Mouse (Mus musculus) limb, embryonic 14.5 days (tissue): Measurements from ENCODE around the gene Twf1. TPM values are rescaled to one million over a fixed set of nuclear protein-coding genes. Genes with fewer than 3 reads are reported as not detected.
A peak's percentile ranks its signal among the peaks of the same experiment; 100 is the strongest.

Source experiments
- ATAC-seq: fragments of 200-750 bp; cut with Nextera tagmentation; 2 replicates; pipeline ENCODE4 v1.8.0; 2017; ENCODE audit warnings: low read depth, moderate number of reproducible peaks, moderate TSS enrichment; ENCODE audit not compliant: low FRiP score
- DNase-seq: peaks from one replicate; pipeline ENCODE4 v3.0.0-alpha.2; 2015; ENCODE audit warnings: low spot score
- H3K27ac ChIP-seq: fragments of 300-500 bp; sonication (generic); replicated peaks from 2 replicates; pipeline ENCODE4 v1.5.1; 2014; ENCODE audit warnings: low read depth, mild to moderate bottlenecking, low read length, moderate library complexity, mixed read lengths
- H3K27me3 ChIP-seq: fragments of 300-500 bp; sonication (generic); 2 replicates; pipeline ENCODE4 v1.6.1; 2014; ENCODE audit warnings: low read length, mixed read lengths; ENCODE audit not compliant: control insufficient read depth, insufficient read depth
- H3K36me3 ChIP-seq: fragments of 300-500 bp; sonication (generic); 2 replicates; pipeline ENCODE4 v1.6.1; 2014; ENCODE audit warnings: mild to moderate bottlenecking, low read length, moderate library complexity, mixed read lengths; ENCODE audit not compliant: control insufficient read depth, insufficient read depth
- H3K4me1 ChIP-seq: fragments of 300-500 bp; sonication (generic); 2 replicates; pipeline ENCODE4 v1.6.1; 2014; ENCODE audit warnings: antibody characterized with exemption, low read length, mixed read lengths; ENCODE audit not compliant: control insufficient read depth, insufficient read depth
- H3K4me2 ChIP-seq: fragments of 300-500 bp; sonication (generic); replicated peaks from 2 replicates; pipeline ENCODE4 v1.6.1; 2014; ENCODE audit warnings: low read depth, mild to moderate bottlenecking, low read length, moderate library complexity; ENCODE audit not compliant: severe bottlenecking
- H3K4me3 ChIP-seq: fragments of 300-500 bp; sonication (generic); replicated peaks from 2 replicates; pipeline ENCODE4 v1.5.1; 2014; ENCODE audit warnings: low read length
- H3K9ac ChIP-seq: fragments of 300-500 bp; sonication (generic); 2 replicates; pipeline ENCODE4 v1.6.1; 2014; ENCODE audit warnings: mild to moderate bottlenecking, low read depth, low read length, moderate library complexity; ENCODE audit not compliant: severe bottlenecking
- H3K9me3 ChIP-seq: fragments of 300-500 bp; sonication (generic); 2 replicates; pipeline ENCODE4 v1.6.1; 2016; ENCODE audit warnings: low read length; ENCODE audit not compliant: control insufficient read depth
- POLR2A ChIP-seq: fragments of 200-500 bp; IDR thresholded peaks from 2 replicates; pipeline ENCODE4 v1.8.0; 2012; ENCODE audit warnings: inconsistent platforms, mild to moderate bottlenecking, moderate library complexity, borderline replicate concordance; ENCODE audit not compliant: insufficient read depth, insufficient read length; ENCODE audit errors: extremely low read depth
- WGBS: fragments of 180-500 bp; shearing (Covaris S2); extraction: QIAGEN DNeasy Blood & Tissue Kit; methylation state at CpG from one replicate; pipeline ENCODE4 v1.1.7; 2014; 5-methylcytosine and 5-hydroxymethylcytosine counted together
- polyA plus RNA-seq, 2 experiments: library from polyadenylated mRNA; depleted of rRNA in 1 of 2; stranded (reverse) in 1 of 2; unstranded in 1 of 2; fragments of >200 nt; fragmentation: Nextera tagmentation in 1 of 2; extraction: Ambion mirVana in 1 of 2; gene quantifications; 2 replicates each; pipeline versions ENCODE4 v1.2.1 to v1.2.3; 2012 to 2014

The Twf1 gene
- polyA plus RNA-seq, 2 experiments, result 40.2 to 78.1 TPM

DNA sequence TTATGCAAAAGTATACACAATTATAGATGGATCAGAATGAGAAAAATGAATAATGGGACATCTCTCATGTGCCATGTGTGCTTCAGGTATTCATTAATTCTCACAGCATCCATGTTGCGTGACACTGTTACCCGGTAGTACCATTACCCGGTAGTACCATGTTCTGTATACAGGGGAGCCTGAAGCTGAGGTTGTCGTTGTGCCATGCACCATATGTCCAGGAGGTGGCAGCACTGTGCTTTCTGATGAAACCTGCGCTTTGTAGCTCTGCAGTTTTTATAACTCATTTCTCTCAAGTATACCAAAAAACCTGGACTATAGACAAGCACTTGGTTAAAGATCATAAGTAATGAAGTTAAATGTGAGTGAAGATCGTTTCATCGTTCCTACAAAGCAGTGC is 32.2 kb downstream of the Twf1 start:
- no peak overlapping the region for H3K4me3 ChIP-seq
- 28% methylated on average over 7 of the region's 7 CpGs for WGBS
- TF ChIP-seq POLR2A, result no peak
- DNase-seq (peak; percentile 90), ATAC-seq (peak; percentile 65; the same call in 1 of the 2 replicates)
- no peaks in the 10 kb centered on the region for H3K4me1 ChIP-seq
- no peak overlapping the region for H3K27ac ChIP-seq
- no peaks in the 10 kb centered on the region for H3K36me3 ChIP-seq
- H3K27me3 ChIP-seq, result no peaks in the 10 kb centered on the region
- no peak overlapping the region for H3K4me2 ChIP-seq
- no peak overlapping the region for H3K9ac ChIP-seq
- H3K9me3 ChIP-seq, result no peaks in the 10 kb centered on the region

DNA sequence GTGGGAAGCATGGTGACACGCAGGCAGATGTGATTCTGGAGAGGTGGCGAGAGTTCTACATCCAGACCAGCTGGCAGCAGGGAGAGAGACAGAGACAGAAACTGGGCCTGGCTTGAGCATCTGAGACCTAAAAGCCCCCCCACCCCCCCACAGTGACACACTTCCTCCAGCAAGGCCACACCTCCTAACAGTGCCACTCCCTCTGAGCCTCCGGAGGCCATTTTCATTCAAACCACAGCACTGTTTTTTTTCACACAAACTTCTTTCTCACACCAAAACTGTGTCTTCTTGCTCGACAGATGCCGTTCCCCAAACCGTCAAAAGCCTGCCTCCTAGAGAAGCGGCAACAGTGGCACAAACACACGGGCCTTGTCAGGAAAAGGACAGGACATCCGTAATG is 36.2 kb downstream of the Twf1 start:
- Histone ChIP-seq H3K27me3 (no peaks in the 10 kb centered on the region), H3K9ac (no peak overlapping the region), H3K36me3 (no peaks in the 10 kb centered on the region), H3K4me3 (no peak overlapping the region), H3K9me3 (no peaks in the 10 kb centered on the region; the same call in 1 of the 2 replicates), H3K4me1 (no peaks in the 10 kb centered on the region), H3K4me2 (no peak overlapping the region), H3K27ac (no peak overlapping the region)
- ATAC-seq (no peak), DNase-seq (no peak)
- 95% methylated on average over 9 of the region's 9 CpGs for WGBS
- TF ChIP-seq POLR2A, result no peak

DNA sequence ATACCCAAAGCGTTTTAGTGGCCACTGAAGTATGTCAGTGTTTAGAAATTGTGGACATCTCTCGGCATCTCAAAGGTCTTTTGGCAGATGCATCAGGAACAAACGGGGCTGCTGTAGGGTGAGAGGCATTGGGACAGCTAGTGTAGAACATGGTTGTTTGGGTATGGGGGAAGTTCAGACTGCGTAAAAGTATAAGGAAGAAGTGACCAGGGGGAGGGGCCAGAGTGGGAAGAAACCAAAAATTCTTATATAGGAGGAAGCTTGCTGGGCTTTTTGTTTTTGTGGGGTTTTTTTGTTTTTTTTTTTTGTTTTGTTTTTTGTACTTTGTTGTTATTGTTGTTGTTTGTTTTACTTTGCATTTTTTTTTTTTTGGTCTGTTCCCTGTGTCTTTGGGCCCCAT is 44.8 kb downstream of the Twf1 start:
- no peaks in the 10 kb centered on the region; the same call in 1 of the 2 replicates for H3K9me3 ChIP-seq
- TF ChIP-seq POLR2A, result no peak
- H3K27ac ChIP-seq, result no peak overlapping the region
- no peak for DNase-seq
- 86% methylated on average over 4 of the region's 4 CpGs for WGBS
- no peak overlapping the region for H3K4me3 ChIP-seq
- no peaks in the 10 kb centered on the region for H3K36me3 ChIP-seq
- peaks cover 7% of the 10 kb centered on the region for H3K4me1 ChIP-seq
- H3K9ac ChIP-seq, result no peak overlapping the region
- H3K27me3 ChIP-seq, result no peaks in the 10 kb centered on the region
- H3K4me2 ChIP-seq, result no peak overlapping the region
- ATAC-seq, result no peak

DNA sequence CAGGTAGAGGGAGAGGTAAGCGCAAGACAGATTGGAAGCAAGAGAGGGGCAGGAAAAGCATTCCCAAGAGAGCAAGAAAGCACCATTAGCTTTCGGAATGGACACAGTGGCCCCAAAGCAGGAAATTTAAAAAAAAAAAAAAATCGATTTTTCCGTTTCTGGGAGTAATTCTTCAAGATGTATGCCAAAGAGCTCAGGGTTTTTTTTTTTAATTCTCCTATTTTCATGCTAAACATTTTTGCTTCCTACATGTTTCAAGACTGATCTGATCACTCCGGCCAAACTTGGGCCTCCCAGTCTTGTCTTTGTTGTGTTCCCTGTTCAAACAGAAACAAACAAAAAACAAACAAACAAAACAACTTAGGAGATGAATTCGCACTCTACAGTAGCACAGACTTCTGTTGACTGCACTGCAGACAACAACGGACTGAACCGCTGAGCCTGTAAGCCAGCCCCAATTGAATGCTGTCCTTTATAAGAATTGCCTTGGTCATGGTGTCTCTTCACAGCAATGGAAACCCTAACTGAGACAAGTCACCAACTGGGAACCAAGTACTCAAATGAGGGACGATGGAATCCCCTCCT is 45.5 kb downstream of the Twf1 start:
- Histone ChIP-seq H3K4me1 (peaks cover 7% of the 10 kb centered on the region), H3K4me2 (peak overlapping the region; percentile 83), H3K27ac (peak overlapping the region; percentile 71; the same call in 1 of the 2 replicates), H3K9me3 (no peaks in the 10 kb centered on the region), H3K27me3 (no peaks in the 10 kb centered on the region), H3K9ac (peak overlapping the region; percentile 75), H3K36me3 (no peaks in the 10 kb centered on the region), H3K4me3 (peak overlapping the region; percentile 64)
- WGBS, result 50% methylated on average over 9 of the region's 9 CpGs
- DNase-seq, result no peak
- no peak for ATAC-seq
- no peak for TF ChIP-seq POLR2A

DNA sequence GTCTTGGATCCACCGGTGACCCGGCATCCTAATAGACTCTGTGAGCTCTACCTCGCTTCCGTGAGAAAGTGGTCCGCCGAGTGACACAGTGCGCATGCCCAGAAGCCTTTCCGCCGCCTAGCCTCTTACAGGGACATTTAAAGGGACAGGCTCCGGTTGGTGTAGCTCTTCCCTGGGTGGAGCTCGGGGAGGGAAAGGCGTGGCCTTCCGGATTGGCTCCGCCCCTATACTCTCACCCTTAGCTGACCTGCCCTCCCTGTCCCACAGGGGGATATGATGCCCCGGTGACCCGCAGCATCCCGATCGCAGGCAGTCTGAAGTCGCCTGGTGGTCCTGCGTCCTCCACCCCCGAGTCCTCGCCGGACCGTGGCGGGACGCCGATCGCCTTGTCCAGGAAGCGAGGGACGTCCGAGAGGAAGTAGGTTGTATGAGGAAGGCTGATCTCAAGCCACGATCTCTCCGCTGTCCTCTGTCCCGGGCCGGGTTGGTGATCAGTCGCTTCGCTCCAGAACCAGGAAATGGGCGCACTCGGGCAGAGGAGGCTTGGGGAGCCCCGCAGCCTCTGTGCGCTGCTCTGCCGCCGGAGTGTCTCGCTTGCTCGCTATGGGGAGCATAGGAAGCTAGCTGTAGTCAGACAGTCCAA is 46.2 kb downstream of the Twf1 start, which contains the start of the genes Pus7l and Irak4:
Pus7l (minus strand) TSS at position 139 of the 643 bp plus-strand sequence.
Irak4 (plus strand) TSS at position 235 of the 643 bp plus-strand sequence.
- 3% methylated on average over 38 of the region's 45 CpGs for WGBS
- ATAC-seq (peak; percentile 98), DNase-seq (peak; percentile 95)
- H3K9ac ChIP-seq, result peak within 1 kb of the TSS; percentile 75
- peaks cover 7% of the 10 kb centered on the region for H3K4me1 ChIP-seq
- no peaks in the 10 kb centered on the region for H3K36me3 ChIP-seq
- H3K4me2 ChIP-seq, result peak within 1 kb of the TSS; percentile 83
- peak; percentile 23; the same call in 1 of the 2 replicates for TF ChIP-seq POLR2A
- peak within 1 kb of the TSS; percentile 64 for H3K4me3 ChIP-seq
- no peaks in the 10 kb centered on the region for H3K27me3 ChIP-seq
- H3K9me3 ChIP-seq, result no peaks in the 10 kb centered on the region
- peak within 1 kb of the TSS; percentile 71 for H3K27ac ChIP-seq
